Mouse (Mus musculus): ENCODE measurements around the gene Ddx54.

Ddx54 gene

GRCm38 (mm10) chr5:120609246-120609775, 3.2 kb upstream of the Ddx54 start:
- DNase-seq (ENCODE audit: low read depth in 1 of 2, low spot score in 2 of 2) = no peak

- DNase-seq (ENCODE audit: low read depth in 1 of 2, low spot score in 2 of 2) = no peak
These were observed 1.6 kb upstream of the Ddx54 start for GRCm38 (mm10) chr5:120610906-120611305.

GRCm38 (mm10) chr5:120611416-120611815, 1.1 kb upstream of the Ddx54 start:
- no peak for DNase-seq (ENCODE audit: low read depth in 1 of 2, low spot score in 2 of 2)

- peak; percentile 100 for DNase-seq (ENCODE audit: low read depth in 1 of 2, low spot score in 2 of 2)
These were observed 474 bp downstream of the Ddx54 start for GRCm38 (mm10) chr5:120612822-120613604.

- peak in 1 of 2 experiments; percentile 49 for DNase-seq (ENCODE audit: low read depth in 1 of 2, low spot score in 2 of 2)
These were observed 3.4 kb downstream of the Ddx54 start for GRCm38 (mm10) chr5:120615903-120616302.

- no peak for DNase-seq (ENCODE audit: low read depth in 1 of 2, low spot score in 2 of 2)
These were observed 6.2 kb downstream of the Ddx54 start for GRCm38 (mm10) chr5:120618778-120619177.

GRCm38 (mm10) chr5:120619201-120619600, 6.7 kb downstream of the Ddx54 start:
- peak in 1 of 2 experiments; percentile 45 for DNase-seq (ENCODE audit: low read depth in 1 of 2, low spot score in 2 of 2)

GRCm38 (mm10) chr5:120620375-120621077, 8.0 kb downstream of the Ddx54 start:
- DNase-seq (ENCODE audit: low read depth in 1 of 2, low spot score in 2 of 2) = peak; percentile 60 to 78

GRCm38 (mm10) chr5:120621078-120621765, 8.7 kb downstream of the Ddx54 start:
- no peak for DNase-seq (ENCODE audit: low read depth in 1 of 2, low spot score in 2 of 2)

GRCm38 (mm10) chr5:120621846-120622197, 9.3 kb downstream of the Ddx54 start:
- DNase-seq (ENCODE audit: low read depth in 1 of 2, low spot score in 2 of 2) = no peak

- no peak for DNase-seq (ENCODE audit: low read depth in 1 of 2, low spot score in 2 of 2)
These were observed 9.8 kb downstream of the Ddx54 start for GRCm38 (mm10) chr5:120622198-120622851.

GRCm38 (mm10) chr5:120624427-120624826, 11.9 kb downstream of the Ddx54 start:
- no peak for DNase-seq (ENCODE audit: low read depth in 1 of 2, low spot score in 2 of 2)

GRCm38 (mm10) chr5:120626399-120626798, 13.9 kb downstream of the Ddx54 start:
- DNase-seq (ENCODE audit: low read depth in 1 of 2, low spot score in 2 of 2) = no peak

- DNase-seq (ENCODE audit: low read depth in 1 of 2, low spot score in 2 of 2) = no peak
These were observed 15.2 kb downstream of the Ddx54 start for GRCm38 (mm10) chr5:120627515-120628300.

GRCm38 (mm10) chr5:120628624-120629023, 16.1 kb downstream of the Ddx54 start:
- DNase-seq (ENCODE audit: low read depth in 1 of 2, low spot score in 2 of 2) = no peak

GRCm38 (mm10) chr5:120631128-120631527, 18.6 kb downstream of the Ddx54 start:
- no peak for DNase-seq (ENCODE audit: low read depth in 1 of 2, low spot score in 2 of 2)

- DNase-seq (ENCODE audit: low read depth in 1 of 2, low spot score in 2 of 2) = no peak
These were observed 19.4 kb downstream of the Ddx54 start for GRCm38 (mm10) chr5:120631892-120632291.

- no peak for DNase-seq (ENCODE audit: low read depth in 1 of 2, low spot score in 2 of 2)
These were observed 21.6 kb downstream of the Ddx54 start, which contains the start of gene Cfap73 for GRCm38 (mm10) chr5:120634131-120634530. TSS of gene Cfap73 (minus strand) at chr5:120634235.

GRCm38 (mm10) chr5:120634860-120635259, 22.3 kb downstream of the Ddx54 start:
- DNase-seq (ENCODE audit: low read depth in 1 of 2, low spot score in 2 of 2) = no peak

GRCm38 (mm10) chr5:120635633-120636032, 23.1 kb downstream of the Ddx54 start:
- DNase-seq (ENCODE audit: low read depth in 1 of 2, low spot score in 2 of 2) = no peak

Data from monocyte, adult 2 months (primary cell).